Mouse (Mus musculus): ENCODE measurements around the gene Cab39l. TPM values are rescaled to one million over a fixed set of nuclear protein-coding genes. Genes with fewer than 3 reads are reported as not detected.
A peak's percentile ranks its signal among the peaks of the same experiment; 100 is the strongest.
"Not testable (repeated sequence)": the region's sequence is repeated elsewhere in the genome, so short reads cannot be mapped to it uniquely, and the experiment has no call there.

Cab39l gene
- polyA plus RNA-seq, 1 experiment from 2014 or later = 53.0 TPM

DNA sequence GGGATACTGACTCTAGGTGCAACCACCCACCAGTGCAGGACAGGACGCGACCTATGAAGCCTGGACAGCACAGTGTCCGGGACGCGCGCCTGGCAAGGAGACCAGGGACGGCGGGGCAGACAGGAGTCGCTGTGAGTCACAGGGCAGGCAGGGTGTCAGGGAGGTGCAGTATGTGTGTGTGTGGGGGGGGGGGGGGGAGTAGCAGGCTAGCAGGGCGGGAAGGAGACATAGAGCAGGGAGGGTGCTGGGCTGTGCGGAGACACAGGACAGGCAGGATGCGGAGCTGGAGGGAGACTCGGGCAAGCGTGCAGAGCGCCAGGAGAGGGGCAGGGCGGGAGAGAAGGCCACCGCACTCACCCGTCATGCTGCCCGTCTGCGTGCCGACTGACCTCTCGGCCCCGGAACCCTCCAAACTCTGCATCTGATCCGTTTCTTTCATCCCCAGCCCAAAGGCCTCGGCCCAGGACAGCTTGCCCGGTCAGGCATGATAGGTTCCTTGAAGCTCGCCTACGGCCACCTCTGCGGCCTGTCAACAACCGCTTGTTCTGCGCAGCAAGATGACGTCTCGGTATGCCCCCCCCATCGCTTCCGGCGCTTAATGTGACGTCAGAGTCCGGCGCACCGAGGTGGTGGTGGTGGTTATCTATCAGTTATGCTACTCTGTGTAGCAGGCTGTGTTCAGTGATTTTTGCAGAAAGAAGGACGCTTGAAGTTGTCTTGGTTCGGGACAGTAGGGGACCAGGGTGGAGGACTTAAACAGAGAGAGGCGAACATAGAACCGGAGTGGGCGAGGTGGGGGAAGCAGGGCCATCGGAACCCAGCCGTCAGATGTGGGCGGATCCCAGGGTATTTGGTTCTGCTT, 156.9 kb downstream of the Cab39l start, which contains the start of gene Cdadc1:
TSS of gene Cdadc1 (minus strand) at position 562 of the 862 bp plus-strand sequence.
- H3K27me3 ChIP-seq (ENCODE audit: control insufficient read depth, insufficient read depth, low read length) = no peaks in the 10 kb centered on the region
- H3K9ac ChIP-seq (ENCODE audit: low read length) = peak within 1 kb of the TSS; percentile 73
- DNase-seq (ENCODE audit: low spot score) (peak; percentile 99), ATAC-seq (ENCODE audit: insufficient number of reproducible peaks, low FRiP score, low TSS enrichment, low read depth) (peak; percentile 84)
- no peak within 1 kb of the TSS; the same call in 1 of the 2 replicates for H3K27ac ChIP-seq (replicated peaks; ENCODE audit: low read depth, low read length)
- H3K36me3 ChIP-seq (ENCODE audit: control insufficient read depth, insufficient read depth, low read length) = no peaks in the 10 kb centered on the region
- H3K4me2 ChIP-seq (ENCODE audit: low read depth, severe bottlenecking) = peak within 1 kb of the TSS; percentile 90
- H3K9me3 ChIP-seq (ENCODE audit: control insufficient read depth, low read length) = no peaks in the 10 kb centered on the region
- WGBS = under 1% methylated on average over 46 of the region's 48 CpGs
- H3K4me3 ChIP-seq (ENCODE audit: low read depth, low read length) = peak within 1 kb of the TSS; percentile 91
- peaks cover 4% of the 10 kb centered on the region; the same call in 1 of the 2 replicates for H3K4me1 ChIP-seq (ENCODE audit: control insufficient read depth, insufficient read depth, low read length)

DNA sequence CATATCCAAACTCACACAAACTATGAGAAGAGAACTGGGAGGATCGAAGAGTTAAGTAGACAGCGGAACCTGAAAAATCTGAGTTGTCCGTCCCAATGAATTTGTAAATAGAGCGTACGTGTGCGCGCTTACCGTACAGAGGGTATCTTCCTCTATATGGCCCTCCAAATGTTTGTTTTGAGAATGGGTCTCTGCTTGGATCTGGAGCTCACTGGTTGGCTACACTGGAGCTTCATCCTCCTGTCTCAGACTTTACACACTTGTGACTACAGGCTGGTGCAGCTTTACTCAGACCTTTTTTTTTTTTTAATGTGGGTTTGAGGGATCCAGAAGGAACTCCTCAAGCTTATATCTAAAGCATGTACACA, 157.5 kb downstream of the Cab39l start:
- Histone ChIP-seq H3K27ac (replicated peaks; ENCODE audit: low read depth, low read length) (no peak overlapping the region), H3K9ac (ENCODE audit: low read length) (peak overlapping the region; percentile 73), H3K9me3 (ENCODE audit: control insufficient read depth, low read length) (no peaks in the 10 kb centered on the region), H3K4me1 (ENCODE audit: control insufficient read depth, insufficient read depth, low read length) (peaks cover 4% of the 10 kb centered on the region; the same call in 1 of the 2 replicates), H3K4me3 (ENCODE audit: low read depth, low read length) (peak overlapping the region; percentile 91), H3K27me3 (ENCODE audit: control insufficient read depth, insufficient read depth, low read length) (no peaks in the 10 kb centered on the region), H3K4me2 (ENCODE audit: low read depth, severe bottlenecking) (peak overlapping the region; percentile 62), H3K36me3 (ENCODE audit: control insufficient read depth, insufficient read depth, low read length) (no peaks in the 10 kb centered on the region)
- WGBS = 3% methylated on average over 8 of the region's 8 CpGs
- DNase-seq (ENCODE audit: low spot score) = no peak
- no peak for ATAC-seq (ENCODE audit: insufficient number of reproducible peaks, low FRiP score, low TSS enrichment, low read depth)

DNA sequence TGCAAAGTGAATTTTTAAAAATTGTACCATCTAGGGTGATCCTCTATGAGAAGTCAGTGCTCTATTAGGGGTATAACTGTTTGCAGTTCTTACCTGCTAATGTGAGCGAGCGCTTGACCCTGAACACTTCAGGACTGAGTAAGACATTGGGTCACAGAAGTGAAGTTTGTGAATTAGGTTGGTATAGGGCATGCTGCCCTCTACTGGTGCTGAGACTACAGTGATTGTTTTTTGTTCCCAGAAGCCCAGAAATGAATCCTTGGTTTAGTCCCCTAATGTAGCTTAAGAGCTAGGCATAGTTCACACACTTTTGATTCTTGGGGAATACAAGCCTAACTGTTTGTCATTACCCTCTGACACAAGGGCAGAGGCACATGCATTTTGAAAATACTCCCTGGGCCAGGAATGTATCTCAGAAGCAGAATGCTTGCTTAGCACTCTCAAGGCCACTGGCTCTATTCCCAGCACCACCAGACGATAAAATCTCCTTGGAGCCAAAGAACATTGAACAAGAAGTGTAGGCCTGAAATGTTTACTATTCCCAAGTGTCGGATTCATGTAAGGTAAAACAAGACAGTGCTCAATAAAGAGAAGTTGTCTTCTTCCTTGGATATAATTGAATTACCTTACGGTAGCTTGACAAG, 163.4 kb downstream of the Cab39l start:
- ATAC-seq (ENCODE audit: insufficient number of reproducible peaks, low FRiP score, low TSS enrichment, low read depth) (no peak), DNase-seq (ENCODE audit: low spot score) (peak; percentile 48)
- Histone ChIP-seq H3K4me2 (ENCODE audit: low read depth, severe bottlenecking) (no peak overlapping the region), H3K9me3 (ENCODE audit: control insufficient read depth, low read length) (no peaks in the 10 kb centered on the region), H3K36me3 (ENCODE audit: control insufficient read depth, insufficient read depth, low read length) (no peaks in the 10 kb centered on the region), H3K27me3 (ENCODE audit: control insufficient read depth, insufficient read depth, low read length) (no peaks in the 10 kb centered on the region), H3K27ac (replicated peaks; ENCODE audit: low read depth, low read length) (no peak overlapping the region), H3K4me3 (ENCODE audit: low read depth, low read length) (no peak overlapping the region), H3K9ac (ENCODE audit: low read length) (no peak overlapping the region), H3K4me1 (ENCODE audit: control insufficient read depth, insufficient read depth, low read length) (no peaks in the 10 kb centered on the region)
- 68% methylated on average over 5 of the region's 5 CpGs for WGBS

DNA sequence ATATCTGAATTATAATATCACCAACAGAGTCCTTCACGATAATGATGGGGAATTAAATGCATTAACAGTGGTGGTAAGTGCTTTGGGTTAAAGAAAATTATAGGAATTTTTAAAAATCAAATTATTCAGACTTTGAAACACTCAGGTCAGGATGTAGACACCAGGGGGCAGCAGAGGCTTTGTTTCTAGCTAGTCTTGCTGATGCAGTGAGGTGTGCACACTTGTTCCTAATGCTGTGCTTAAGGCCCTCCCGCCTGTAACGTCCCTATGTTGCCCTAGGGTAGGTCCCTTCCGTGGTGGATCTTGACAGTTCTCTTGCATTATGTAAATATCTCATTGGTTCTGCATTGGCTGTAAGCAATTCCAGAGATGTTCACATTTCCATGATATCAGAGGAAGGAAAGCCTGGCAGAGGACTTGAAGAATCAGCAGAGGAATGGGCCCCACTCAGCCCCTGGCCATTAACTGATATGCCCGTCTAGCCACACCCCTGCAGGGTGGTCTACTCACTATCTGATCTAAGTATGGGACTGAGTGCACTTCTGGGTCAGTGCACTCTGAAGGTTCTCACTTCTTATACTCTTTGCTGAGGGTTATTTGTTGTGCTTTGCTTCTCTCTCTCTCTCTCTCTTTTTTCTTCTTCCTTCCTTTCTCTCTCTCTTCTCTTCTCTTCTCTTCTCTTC, 165.0 kb downstream of the Cab39l start:
- H3K27ac ChIP-seq (replicated peaks; ENCODE audit: low read depth, low read length) = no peak overlapping the region
- H3K27me3 ChIP-seq (ENCODE audit: control insufficient read depth, insufficient read depth, low read length) = no peaks in the 10 kb centered on the region
- no peak overlapping the region for H3K4me2 ChIP-seq (ENCODE audit: low read depth, severe bottlenecking)
- H3K4me1 ChIP-seq (ENCODE audit: control insufficient read depth, insufficient read depth, low read length) = no peaks in the 10 kb centered on the region
- no peaks in the 10 kb centered on the region for H3K36me3 ChIP-seq (ENCODE audit: control insufficient read depth, insufficient read depth, low read length)
- no peak overlapping the region for H3K4me3 ChIP-seq (ENCODE audit: low read depth, low read length)
- whole genome bisulfite sequencing = 27% methylated on average over 5 of the region's 5 CpGs
- ATAC-seq (ENCODE audit: insufficient number of reproducible peaks, low FRiP score, low TSS enrichment, low read depth) (no peak), DNase-seq (ENCODE audit: low spot score) (peak; percentile 86)
- no peaks in the 10 kb centered on the region for H3K9me3 ChIP-seq (ENCODE audit: control insufficient read depth, low read length)
- H3K9ac ChIP-seq (ENCODE audit: low read length) = no peak overlapping the region

DNA sequence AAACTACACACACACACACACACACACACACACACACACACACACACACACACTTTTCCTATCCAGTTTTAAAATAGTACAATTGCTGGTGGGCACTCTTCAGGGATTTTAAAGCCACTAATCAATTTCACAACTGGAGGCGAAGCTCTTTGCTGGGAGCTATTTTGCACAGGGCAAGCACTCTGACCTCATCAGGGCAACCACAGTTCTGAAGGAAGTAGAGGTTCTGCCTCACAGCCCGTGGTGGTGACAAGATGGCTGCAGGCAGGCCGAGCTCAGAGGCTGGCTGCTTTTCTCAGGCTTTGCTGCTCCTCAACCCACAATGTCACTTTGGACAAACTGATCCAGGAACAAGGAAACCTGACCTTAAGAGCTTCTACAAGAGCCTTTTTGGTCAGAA, 166.2 kb downstream of the Cab39l start:
- ATAC-seq (ENCODE audit: insufficient number of reproducible peaks, low FRiP score, low TSS enrichment, low read depth) (no peak), DNase-seq (ENCODE audit: low spot score) (peak; percentile 21)
- Histone ChIP-seq H3K9me3 (ENCODE audit: control insufficient read depth, low read length) (no peaks in the 10 kb centered on the region), H3K9ac (ENCODE audit: low read length) (no peak overlapping the region), H3K36me3 (ENCODE audit: control insufficient read depth, insufficient read depth, low read length) (no peaks in the 10 kb centered on the region), H3K4me1 (ENCODE audit: control insufficient read depth, insufficient read depth, low read length) (no peaks in the 10 kb centered on the region), H3K4me2 (ENCODE audit: low read depth, severe bottlenecking) (no peak overlapping the region), H3K4me3 (ENCODE audit: low read depth, low read length) (no peak overlapping the region), H3K27ac (replicated peaks; ENCODE audit: low read depth, low read length) (no peak overlapping the region), H3K27me3 (ENCODE audit: control insufficient read depth, insufficient read depth, low read length) (no peaks in the 10 kb centered on the region)
- WGBS = 47% methylated on average over 3 of the region's 3 CpGs

DNA sequence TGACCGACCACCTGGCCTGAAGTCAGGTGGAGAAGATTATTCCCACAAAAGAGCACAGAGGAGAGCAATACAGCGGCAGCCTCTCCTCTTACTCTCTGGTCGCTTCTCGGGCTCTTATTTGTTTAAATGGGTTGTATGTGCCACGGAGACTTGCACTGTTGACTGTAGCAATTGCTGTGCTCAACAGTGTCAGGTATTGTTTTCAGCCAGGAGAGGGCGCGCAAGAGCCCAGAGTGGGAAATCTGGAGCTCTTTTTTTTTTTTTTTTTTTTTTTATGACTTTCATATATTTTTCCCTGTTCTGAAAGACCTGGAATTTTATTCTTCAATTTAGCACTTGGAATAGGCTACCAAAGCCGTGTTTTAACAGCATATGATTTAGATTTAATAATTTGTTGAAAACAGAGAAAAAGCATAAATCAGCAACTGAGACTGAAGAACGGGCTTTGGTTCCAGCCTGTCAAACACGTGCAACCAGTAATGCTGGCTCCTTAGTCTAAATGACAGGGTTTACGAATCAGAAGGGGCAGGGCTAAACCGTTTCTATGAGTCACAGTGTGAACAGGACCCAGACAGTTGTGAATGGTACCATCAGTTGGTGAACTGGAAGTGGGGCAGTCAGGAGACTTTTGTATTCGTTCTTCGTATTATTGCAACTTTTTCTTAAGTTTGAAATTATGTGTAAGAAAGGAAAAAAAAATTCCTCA, 172.3 kb downstream of the Cab39l start:
- H3K9me3 ChIP-seq (ENCODE audit: control insufficient read depth, low read length) = no peaks in the 10 kb centered on the region
- 42% methylated on average over 14 of the region's 14 CpGs for WGBS
- H3K36me3 ChIP-seq (ENCODE audit: control insufficient read depth, insufficient read depth, low read length) = no peaks in the 10 kb centered on the region
- no peak overlapping the region for H3K4me3 ChIP-seq (ENCODE audit: low read depth, low read length)
- ATAC-seq (ENCODE audit: insufficient number of reproducible peaks, low FRiP score, low TSS enrichment, low read depth) = no peak
- no peak overlapping the region for H3K4me2 ChIP-seq (ENCODE audit: low read depth, severe bottlenecking)
- H3K27ac ChIP-seq (replicated peaks; ENCODE audit: low read depth, low read length) = no peak overlapping the region
- H3K27me3 ChIP-seq (ENCODE audit: control insufficient read depth, insufficient read depth, low read length) = no peaks in the 10 kb centered on the region
- peak; percentile 85 for DNase-seq (ENCODE audit: low spot score)
- no peak overlapping the region for H3K9ac ChIP-seq (ENCODE audit: low read length)
- peaks cover 5% of the 10 kb centered on the region; the same call in 1 of the 2 replicates for H3K4me1 ChIP-seq (ENCODE audit: control insufficient read depth, insufficient read depth, low read length)

DNA sequence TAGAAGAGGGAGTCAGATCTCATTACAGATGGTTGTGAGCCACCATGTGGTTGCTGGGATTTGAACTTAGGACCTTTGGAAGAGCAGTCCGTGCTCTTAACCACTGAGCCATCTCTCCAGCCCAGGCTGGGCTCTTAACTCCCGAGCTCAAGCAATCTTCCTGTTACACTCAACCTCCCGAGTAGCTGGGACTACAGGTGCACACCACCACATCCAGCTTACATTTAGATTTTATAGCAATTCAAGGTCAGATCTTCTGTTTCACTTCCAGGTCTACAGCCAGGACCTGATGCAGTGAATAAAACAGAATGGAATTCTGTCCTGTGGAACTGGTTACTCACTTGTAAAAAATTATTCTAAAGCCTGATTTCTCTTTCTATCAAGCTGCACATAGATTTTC, 173.4 kb downstream of the Cab39l start:
- ATAC-seq (ENCODE audit: insufficient number of reproducible peaks, low FRiP score, low TSS enrichment, low read depth); H3K4me1 ChIP-seq (ENCODE audit: control insufficient read depth, insufficient read depth, low read length); H3K27me3 ChIP-seq (ENCODE audit: control insufficient read depth, insufficient read depth, low read length); H3K27ac ChIP-seq (replicated peaks; ENCODE audit: low read depth, low read length); H3K4me2 ChIP-seq (ENCODE audit: low read depth, severe bottlenecking); H3K36me3 ChIP-seq (ENCODE audit: control insufficient read depth, insufficient read depth, low read length); H3K9me3 ChIP-seq (ENCODE audit: control insufficient read depth, low read length); H3K9ac ChIP-seq (ENCODE audit: low read length); H3K4me3 ChIP-seq (ENCODE audit: low read depth, low read length): not testable (repeated sequence)
- WGBS = 73% methylated on average over 3 of the region's 3 CpGs
- peak; percentile 19 for DNase-seq (ENCODE audit: low spot score)

DNA sequence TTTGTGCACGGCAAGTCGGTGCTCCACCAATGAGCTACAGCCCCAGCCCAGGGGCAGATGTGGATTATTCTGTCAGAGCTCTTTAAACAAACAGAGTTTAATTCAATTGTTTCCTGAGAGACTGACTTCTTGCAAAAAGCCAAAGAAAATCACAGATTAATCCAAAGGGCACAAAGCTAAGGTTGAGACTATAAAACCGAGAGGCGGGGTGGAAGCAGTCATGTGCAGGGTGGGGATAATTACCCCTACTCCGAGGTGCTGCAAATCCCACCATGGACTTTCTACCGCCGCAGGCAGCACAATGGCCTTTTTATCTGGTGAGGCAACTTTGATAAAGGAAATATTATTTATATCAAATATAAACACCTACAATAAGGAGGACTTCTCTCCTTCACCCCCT, 176.0 kb downstream of the Cab39l start:
- Histone ChIP-seq H3K9me3 (ENCODE audit: control insufficient read depth, low read length) (no peaks in the 10 kb centered on the region), H3K9ac (ENCODE audit: low read length) (no peak overlapping the region), H3K4me3 (ENCODE audit: low read depth, low read length) (no peak overlapping the region), H3K4me1 (ENCODE audit: control insufficient read depth, insufficient read depth, low read length) (peaks cover 5% of the 10 kb centered on the region; the same call in 1 of the 2 replicates), H3K27ac (replicated peaks; ENCODE audit: low read depth, low read length) (no peak overlapping the region), H3K36me3 (ENCODE audit: control insufficient read depth, insufficient read depth, low read length) (no peaks in the 10 kb centered on the region), H3K4me2 (ENCODE audit: low read depth, severe bottlenecking) (no peak overlapping the region), H3K27me3 (ENCODE audit: control insufficient read depth, insufficient read depth, low read length) (no peaks in the 10 kb centered on the region)
- 41% methylated on average over 7 of the region's 7 CpGs for WGBS
- DNase-seq (ENCODE audit: low spot score) (no peak), ATAC-seq (ENCODE audit: insufficient number of reproducible peaks, low FRiP score, low TSS enrichment, low read depth) (no peak)
